Mouse (Mus musculus) brain, embryonic 14.5 days (tissue): ENCODE measurements around the gene Tm9sf4.

Experiments used
- CTCF ChIP-seq: fragments of 200-500 bp; IDR thresholded peaks from 2 replicates; pipeline ENCODE4 v1.5.1; 2012; ENCODE audit warnings: inconsistent platforms, mild to moderate bottlenecking, moderate library complexity, borderline replicate concordance; ENCODE audit not compliant: insufficient read depth, insufficient read length; ENCODE audit errors: extremely low read depth
- POLR2A ChIP-seq: fragments of 200-500 bp; IDR thresholded peaks from 2 replicates; pipeline ENCODE4 v1.6.1; 2012; ENCODE audit warnings: mild to moderate bottlenecking, inconsistent platforms, borderline replicate concordance; ENCODE audit not compliant: poor library complexity, insufficient read depth, insufficient read length, severe bottlenecking; ENCODE audit errors: extremely low read depth

- TF ChIP-seq CTCF (no peak), POLR2A (no peak)
These were observed 76.1 kb downstream of the Tm9sf4 start for GRCm38 (mm10) chr2:153237193-153237592.
